Mouse (Mus musculus): ENCODE measurements around the gene Gm21497. TPM values are rescaled to one million over a fixed set of nuclear protein-coding genes. Genes with fewer than 3 reads are reported as not detected.
"Not testable (repeated sequence)": the region's sequence is repeated elsewhere in the genome, so short reads cannot be mapped to it uniquely, and the experiment has no call there.

Gene Gm21497
- total RNA-seq (2015), result not detected in 2 replicates
- total RNA-seq (2017), result not detected in 2 replicates

- not testable (repeated sequence) for ATAC-seq (replicated peaks; ENCODE audit: poor library complexity)
Measured at GRCm38 (mm10) chrY:61646446-61646845, at the start of gene Gm21497. TSS of gene Gm21497 (plus strand) at chrY:61646746.

Data from megakaryocyte progenitor cell, adult 5-6 weeks (primary cell).